Mouse (Mus musculus) hindbrain, embryonic 10.5 days (tissue): ENCODE results near the gene Ext2. TPM values are rescaled to one million over a fixed set of nuclear protein-coding genes. Genes with fewer than 3 reads are reported as not detected.

Experiments used
- DNase-seq: peaks from one replicate; pipeline ENCODE4 v3.0.0-alpha.2; 2017; ENCODE audit warnings: low spot score
- H3K27ac ChIP-seq: fragments of 300-500 bp; sonication (generic); 2 replicates; pipeline ENCODE4 v1.5.1; 2016; ENCODE audit warnings: mild to moderate bottlenecking, moderate library complexity
- H3K27me3 ChIP-seq: fragments of 300-500 bp; sonication (generic); 2 replicates; pipeline ENCODE4 v1.6.1; 2016; ENCODE audit warnings: mild to moderate bottlenecking; ENCODE audit not compliant: poor library complexity, insufficient read depth, severe bottlenecking
- H3K36me3 ChIP-seq: fragments of 300-500 bp; sonication (generic); 2 replicates; pipeline ENCODE4 v1.6.1; 2016; ENCODE audit warnings: mild to moderate bottlenecking, moderate library complexity
- H3K4me1 ChIP-seq: fragments of 300-500 bp; sonication (generic); replicated peaks from 2 replicates; pipeline ENCODE4 v1.6.1; 2016; ENCODE audit warnings: mild to moderate bottlenecking
- H3K4me3 ChIP-seq: fragments of 300-500 bp; sonication (generic); 2 replicates; pipeline ENCODE4 v1.5.1; 2016; ENCODE audit warnings: mild to moderate bottlenecking, moderate library complexity
- H3K9me3 ChIP-seq: fragments of 300-500 bp; sonication (generic); 2 replicates; pipeline ENCODE4 v1.6.1; 2016; ENCODE audit warnings: mild to moderate bottlenecking, moderate library complexity
- WGBS: fragments of 180-500 bp; shearing (Covaris S2); methylation state at CpG from one replicate; pipeline ENCODE4 v1.1.7; 2016; 5-methylcytosine and 5-hydroxymethylcytosine counted together
- polyA plus RNA-seq: library from polyadenylated mRNA; unstranded; fragments of >200 nt; fragmentation: Nextera tagmentation; extraction: Ambion mirVana; gene quantifications from 2 replicates; pipeline ENCODE4 v1.2.1, GENCODE M21; 2016

Gene Ext2
- polyA plus RNA-seq, 1 experiment from 2014 or later, result 77.1 TPM

DNA sequence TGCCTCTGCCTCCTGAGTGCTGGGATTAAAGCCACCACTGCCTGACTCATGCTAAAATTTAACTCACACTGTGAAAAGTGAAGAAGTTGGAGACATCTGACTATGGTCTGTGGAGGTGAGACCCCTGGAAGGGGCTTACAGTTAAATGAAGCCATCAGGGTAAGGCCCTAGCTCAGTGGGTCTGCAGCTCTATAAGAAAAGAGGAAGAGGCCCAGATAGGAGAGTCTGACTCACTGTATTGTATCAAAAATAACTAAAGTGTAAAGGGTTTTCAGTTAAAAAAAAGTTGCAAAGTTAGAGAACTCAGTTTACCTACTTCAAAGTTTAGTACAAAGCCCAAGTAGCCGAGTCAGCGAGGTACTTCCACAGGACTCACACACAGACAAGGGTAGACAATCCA, 19.4 kb downstream of the Ext2 start:
- DNase-seq, result no peak
- Histone ChIP-seq H3K9me3 (no peaks in the 10 kb centered on the region), H3K27ac (no peak overlapping the region), H3K36me3 (peaks cover 76% of the 10 kb centered on the region), H3K4me3 (no peak overlapping the region), H3K27me3 (no peaks in the 10 kb centered on the region), H3K4me1 (no peaks in the 10 kb centered on the region)
- 95% methylated on average over 2 of the region's 2 CpGs for whole genome bisulfite sequencing

DNA sequence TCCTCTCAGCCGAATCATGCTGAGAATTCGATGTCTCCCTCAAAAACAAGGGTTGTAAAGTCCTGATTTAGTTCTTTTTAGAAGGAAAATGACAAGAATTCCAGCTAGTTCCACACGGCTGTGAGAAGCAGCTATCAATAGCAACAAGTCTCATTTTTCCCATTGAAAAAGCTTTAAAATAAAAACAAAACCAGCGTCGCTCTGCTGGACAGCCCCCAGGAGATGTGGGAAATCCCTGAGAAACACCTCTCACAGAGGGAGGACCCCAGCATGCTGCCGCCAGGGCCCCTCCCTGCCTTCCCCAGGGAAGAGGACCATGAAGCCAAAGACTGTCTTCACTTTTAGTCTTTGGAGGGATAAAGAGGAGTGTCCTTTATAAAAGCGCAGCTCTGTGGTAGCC, 21.3 kb downstream of the Ext2 start:
- no peaks in the 10 kb centered on the region for H3K27me3 ChIP-seq
- H3K9me3 ChIP-seq, result no peaks in the 10 kb centered on the region
- 73% methylated on average over 7 of the region's 7 CpGs for WGBS
- peaks cover 76% of the 10 kb centered on the region for H3K36me3 ChIP-seq
- DNase-seq, result no peak
- H3K4me3 ChIP-seq, result no peak overlapping the region
- H3K27ac ChIP-seq, result no peak overlapping the region
- no peaks in the 10 kb centered on the region for H3K4me1 ChIP-seq

DNA sequence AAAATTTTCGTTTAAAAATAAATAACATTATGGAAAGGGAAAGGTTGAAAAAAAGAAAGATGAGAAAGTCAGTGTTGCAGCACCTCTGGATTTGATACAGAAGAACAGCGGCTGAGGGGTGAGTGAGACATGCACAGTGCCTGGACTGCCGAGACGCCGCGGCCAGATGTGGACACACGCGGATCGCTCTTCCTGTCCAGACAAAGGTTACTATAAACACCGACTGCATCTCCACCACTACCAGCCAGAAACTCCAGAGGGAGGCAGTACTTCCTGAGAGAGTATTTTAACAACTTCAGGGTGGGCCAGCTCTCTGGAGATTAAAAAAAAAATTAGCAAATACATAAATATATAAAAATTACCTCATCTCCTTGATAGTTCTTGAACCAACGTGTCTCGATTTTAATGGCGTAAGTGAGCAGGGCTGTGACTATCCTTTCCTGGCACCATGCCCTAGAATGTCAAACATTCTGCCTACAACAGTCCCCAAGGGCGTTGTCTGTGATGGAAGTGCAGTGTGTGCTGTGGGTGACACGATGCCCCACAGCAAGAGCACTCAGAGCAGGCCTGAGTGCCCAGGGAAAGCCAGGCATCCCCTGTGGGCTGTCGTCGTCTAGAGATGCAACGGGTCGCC, 25.1 kb downstream of the Ext2 start:
- no peak for DNase-seq
- Histone ChIP-seq H3K4me1 (0 out of 2 replicates have a peak, but pooled peaks cover 3% of the 10 kb centered on the region), H3K27me3 (no peaks in the 10 kb centered on the region), H3K4me3 (no peak overlapping the region), H3K36me3 (peaks cover 74% of the 10 kb centered on the region), H3K27ac (no peak overlapping the region), H3K9me3 (no peaks in the 10 kb centered on the region)
- 78% methylated on average over 19 of the region's 19 CpGs for WGBS

DNA sequence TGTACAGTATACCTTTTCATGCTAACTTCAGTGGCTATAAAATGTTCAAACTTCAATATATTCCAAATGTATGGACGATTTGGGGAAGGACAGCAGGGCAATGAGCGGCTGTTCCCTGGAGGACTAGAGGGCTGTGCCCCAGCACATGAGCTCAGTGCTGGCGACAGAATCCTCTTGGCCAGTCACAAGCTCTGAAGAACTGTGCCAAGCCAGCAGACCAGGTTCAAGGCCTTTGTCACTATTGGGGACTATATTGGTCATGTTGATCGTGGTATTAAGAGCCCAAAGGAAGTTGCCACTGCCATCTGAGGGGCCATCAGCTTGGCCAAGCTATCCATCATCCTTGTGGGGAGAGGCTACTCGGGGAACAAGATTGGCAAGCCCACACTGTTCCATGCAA, 28.0 kb downstream of the Ext2 start:
- Histone ChIP-seq H3K4me3 (no peak overlapping the region), H3K27ac (no peak overlapping the region), H3K27me3 (no peaks in the 10 kb centered on the region), H3K36me3 (peaks cover 79% of the 10 kb centered on the region), H3K4me1 (peaks cover 18% of the 10 kb centered on the region), H3K9me3 (no peaks in the 10 kb centered on the region)
- no peak for DNase-seq
- 94% methylated on average over 5 of the region's 5 CpGs for WGBS

DNA sequence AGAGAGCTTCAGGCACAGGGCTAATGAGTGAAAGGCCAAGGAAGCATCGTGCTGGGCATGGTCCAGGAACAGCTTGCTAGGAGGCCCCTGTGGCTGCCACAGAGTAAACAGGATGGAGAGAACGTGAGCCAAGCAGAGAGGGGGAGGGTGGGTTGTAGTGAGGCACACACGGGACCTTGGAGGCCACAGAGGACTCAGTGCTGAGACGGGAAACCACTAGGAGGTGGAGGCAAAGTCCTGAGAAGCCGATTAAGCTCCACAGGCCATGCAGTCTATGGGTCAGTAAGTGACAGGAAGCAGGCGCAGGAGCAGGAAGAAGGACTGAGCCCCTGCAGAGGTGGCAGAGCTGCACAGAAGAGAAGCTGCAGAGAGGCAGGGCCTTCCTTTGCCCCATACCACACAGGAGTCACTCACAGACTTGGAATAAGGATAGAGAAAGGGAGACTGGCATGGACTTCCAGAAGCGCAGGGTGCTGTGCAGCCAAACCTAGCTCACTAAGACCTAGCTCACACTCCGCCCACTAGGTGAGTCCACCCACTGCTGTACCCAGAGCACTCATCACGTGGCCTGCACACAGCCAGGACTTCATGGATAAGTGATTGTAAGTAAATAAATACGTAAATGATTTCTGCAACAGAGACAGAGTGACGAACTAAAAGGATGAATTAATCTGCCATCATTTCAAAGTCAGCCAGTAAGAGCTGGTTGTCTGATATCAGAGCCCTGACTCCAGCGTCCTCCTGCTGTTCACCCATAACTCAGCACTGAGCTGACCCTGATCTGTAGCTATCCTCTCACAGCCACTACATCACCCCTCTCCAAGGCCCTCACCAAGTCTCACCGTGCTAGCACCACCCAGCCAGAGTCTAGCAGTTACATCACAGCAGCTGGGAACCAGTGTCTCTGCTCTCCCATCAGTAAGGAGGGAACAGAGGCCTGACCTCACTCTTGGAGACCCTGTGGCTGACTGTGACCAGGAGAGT, 30.6 kb downstream of the Ext2 start:
- 63% methylated on average over 13 of the region's 13 CpGs for WGBS
- peak overlapping the region; percentile 42; the same call in 1 of the 2 replicates for H3K27ac ChIP-seq
- DNase-seq, result no peak
- H3K9me3 ChIP-seq, result no peaks in the 10 kb centered on the region
- no peak overlapping the region for H3K4me3 ChIP-seq
- H3K36me3 ChIP-seq, result peaks cover 84% of the 10 kb centered on the region
- no peaks in the 10 kb centered on the region for H3K27me3 ChIP-seq
- H3K4me1 ChIP-seq, result peaks cover 18% of the 10 kb centered on the region

DNA sequence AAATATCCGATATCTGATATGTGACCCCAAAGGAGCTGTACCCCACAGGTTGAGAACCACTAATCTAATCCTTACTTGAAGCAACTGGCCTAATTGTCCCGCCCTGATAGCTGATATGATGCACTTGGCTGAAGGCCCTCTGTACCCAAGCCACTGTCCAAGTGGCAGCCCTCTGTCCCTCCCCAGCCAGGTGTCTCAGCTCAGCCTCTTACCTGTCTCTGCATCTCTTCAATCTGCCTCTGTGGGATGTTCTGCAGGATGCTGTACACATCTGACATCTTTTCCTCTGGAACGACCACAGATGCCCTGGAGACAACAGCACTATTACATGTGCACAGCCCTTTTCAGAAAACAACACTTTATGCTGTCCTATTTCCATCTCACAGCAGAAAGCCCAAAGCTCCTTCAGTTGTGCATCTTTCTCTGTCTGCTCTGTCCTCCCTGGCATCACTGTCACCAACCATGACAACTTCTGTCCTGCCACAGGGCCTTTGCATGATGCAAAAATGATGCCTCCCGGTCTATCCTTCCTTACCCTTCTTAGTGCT, 31.5 kb downstream of the Ext2 start:
- H3K27ac ChIP-seq, result no peak overlapping the region; the same call in 1 of the 2 replicates
- DNase-seq, result no peak
- H3K27me3 ChIP-seq, result no peaks in the 10 kb centered on the region
- no peak overlapping the region for H3K4me3 ChIP-seq
- H3K36me3 ChIP-seq, result peaks cover 76% of the 10 kb centered on the region
- 93% methylated on average over 4 of the region's 4 CpGs for WGBS
- H3K9me3 ChIP-seq, result no peaks in the 10 kb centered on the region
- peaks cover 21% of the 10 kb centered on the region for H3K4me1 ChIP-seq

DNA sequence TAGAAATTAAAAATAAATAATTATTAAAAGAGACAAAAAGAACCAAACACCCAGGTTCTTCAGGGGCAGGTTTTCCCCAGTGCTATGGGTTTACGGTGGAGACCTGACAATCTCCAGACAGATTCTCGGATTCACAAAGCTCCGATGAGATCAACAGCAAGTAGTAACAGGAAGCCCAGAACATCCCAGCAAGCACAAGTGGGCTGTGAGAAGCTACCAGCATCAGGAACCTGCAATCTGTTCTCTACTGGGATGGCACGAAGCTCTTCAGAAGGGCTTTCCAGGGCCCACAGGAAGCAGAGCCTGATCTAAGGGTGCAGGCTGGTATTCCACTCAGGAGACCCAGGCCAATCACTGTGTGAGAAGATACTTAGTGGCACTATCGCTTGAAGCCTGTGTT, 33.8 kb downstream of the Ext2 start:
- H3K4me1 ChIP-seq, result peaks cover 43% of the 10 kb centered on the region
- no peaks in the 10 kb centered on the region for H3K27me3 ChIP-seq
- no peaks in the 10 kb centered on the region for H3K9me3 ChIP-seq
- no peak for DNase-seq
- H3K27ac ChIP-seq, result no peak overlapping the region
- WGBS, result 83% methylated on average over 5 of the region's 5 CpGs
- no peak overlapping the region for H3K4me3 ChIP-seq
- peaks cover 53% of the 10 kb centered on the region for H3K36me3 ChIP-seq

DNA sequence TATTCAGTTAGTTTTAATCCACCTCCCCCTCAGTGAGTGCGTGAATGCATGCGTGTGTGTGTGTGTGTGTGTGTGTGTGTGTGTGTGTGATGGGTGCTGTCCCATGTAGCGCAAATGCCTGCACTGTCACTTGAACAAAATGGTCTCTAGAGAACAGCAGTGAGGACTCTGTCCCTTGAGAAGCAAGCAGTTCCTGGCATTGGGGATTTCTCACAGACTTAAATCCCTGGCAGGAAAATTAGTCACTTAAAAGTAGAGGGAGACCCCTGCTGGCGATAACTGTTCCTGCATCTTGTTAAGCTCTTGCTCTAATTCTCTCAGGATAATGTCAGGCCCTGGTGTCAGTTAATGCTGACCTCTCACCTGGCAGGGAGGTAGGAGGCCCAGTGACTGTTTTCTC, 36.2 kb downstream of the Ext2 start:
- peaks cover 39% of the 10 kb centered on the region for H3K36me3 ChIP-seq
- peak; percentile 76 for DNase-seq
- WGBS, result 48% methylated on average over 4 of the region's 4 CpGs
- H3K4me3 ChIP-seq, result no peak overlapping the region
- H3K27ac ChIP-seq, result no peak overlapping the region
- H3K9me3 ChIP-seq, result no peaks in the 10 kb centered on the region
- H3K27me3 ChIP-seq, result no peaks in the 10 kb centered on the region
- H3K4me1 ChIP-seq, result peaks cover 39% of the 10 kb centered on the region

DNA sequence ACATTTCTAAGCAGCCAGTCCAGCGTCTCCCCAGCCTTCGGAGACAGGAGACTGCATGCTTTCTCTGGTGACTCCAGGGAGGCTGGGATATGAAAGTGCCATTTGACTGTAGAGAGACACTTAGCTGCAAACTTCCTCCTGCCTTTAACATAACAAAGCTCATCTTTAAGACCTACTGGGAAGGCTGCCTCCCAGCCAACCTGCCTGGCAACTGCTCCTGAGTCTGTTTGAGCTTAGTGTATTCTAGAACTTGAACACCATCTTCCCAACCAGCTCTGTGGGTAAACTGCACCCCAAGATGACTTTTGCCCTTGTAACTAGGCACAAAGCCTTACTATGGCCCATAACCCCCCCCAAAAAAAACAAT, 37.0 kb downstream of the Ext2 start:
- no peak for DNase-seq
- Histone ChIP-seq H3K36me3 (peaks cover 33% of the 10 kb centered on the region), H3K9me3 (no peaks in the 10 kb centered on the region), H3K27me3 (no peaks in the 10 kb centered on the region), H3K4me3 (no peak overlapping the region), H3K27ac (peak overlapping the region; percentile 76), H3K4me1 (peaks cover 39% of the 10 kb centered on the region)
- WGBS, result 22% methylated on average over 2 of the region's 2 CpGs

DNA sequence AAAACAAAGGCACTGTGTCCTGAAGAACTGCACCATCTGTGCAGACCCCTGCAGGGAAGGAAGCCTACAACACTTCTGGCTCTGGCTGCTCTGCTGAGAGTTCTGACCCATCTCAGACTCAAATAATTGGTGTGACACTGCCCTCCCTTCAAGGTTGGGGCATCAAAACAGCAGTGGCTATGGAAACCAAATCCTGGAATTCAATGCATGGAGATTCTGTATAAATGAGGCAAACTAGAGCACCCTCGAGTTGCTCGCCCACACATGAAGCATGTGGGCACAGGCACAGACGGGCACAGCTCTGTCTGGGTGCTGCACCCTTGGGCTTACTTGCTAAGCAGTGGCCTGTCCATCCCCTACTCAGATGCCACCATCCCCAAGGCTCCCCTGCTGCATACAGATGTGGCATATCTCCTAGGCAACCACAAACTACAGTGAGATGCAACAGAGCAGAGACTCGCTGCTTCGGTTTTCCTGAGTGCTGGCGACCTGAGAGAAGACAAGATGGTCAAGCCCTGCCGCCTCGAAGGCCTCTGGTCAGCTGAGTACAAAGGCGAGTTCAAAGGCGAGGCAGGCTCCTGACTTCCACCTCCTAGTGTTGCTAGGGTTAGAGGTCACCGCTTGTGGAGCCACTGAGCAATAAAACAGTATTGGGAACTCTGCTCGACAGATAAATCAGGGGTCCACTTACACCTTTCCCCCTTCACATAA, 37.5 kb downstream of the Ext2 start:
- H3K4me1 ChIP-seq, result peaks cover 43% of the 10 kb centered on the region
- WGBS, result 12% methylated on average over 12 of the region's 12 CpGs
- no peaks in the 10 kb centered on the region for H3K9me3 ChIP-seq
- H3K4me3 ChIP-seq, result no peak overlapping the region
- H3K27me3 ChIP-seq, result no peaks in the 10 kb centered on the region
- peak; percentile 53 for DNase-seq
- H3K36me3 ChIP-seq, result peaks cover 28% of the 10 kb centered on the region
- H3K27ac ChIP-seq, result peak overlapping the region; percentile 76

DNA sequence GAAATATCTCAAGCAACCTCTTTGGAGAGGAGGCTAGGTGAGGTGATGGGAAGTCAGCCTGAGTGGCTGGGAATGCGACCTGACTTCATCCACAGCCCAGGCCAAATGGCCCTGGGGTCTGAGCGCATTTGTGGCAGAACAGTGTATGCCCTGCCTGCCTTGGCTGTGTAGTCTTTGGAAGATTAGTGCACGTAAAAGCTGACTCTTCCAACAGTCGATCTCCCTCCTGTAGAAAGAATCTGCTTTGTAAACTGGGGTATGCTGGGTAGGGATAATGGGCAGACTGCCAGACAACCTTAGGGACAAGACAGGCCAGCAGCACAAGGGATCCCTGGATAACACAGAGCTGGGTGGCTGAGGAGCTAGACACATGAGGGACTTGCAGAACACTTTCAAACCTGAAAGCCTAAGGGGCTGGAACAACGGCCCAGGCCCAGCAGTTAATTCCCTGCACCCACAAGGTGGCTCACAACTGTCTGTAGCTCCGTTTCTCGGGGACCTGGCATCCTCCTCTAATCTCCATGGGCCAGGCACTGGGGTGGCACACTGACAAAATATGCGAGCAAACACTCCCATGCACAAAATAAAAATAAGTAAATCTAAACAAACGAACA, 38.3 kb downstream of the Ext2 start:
- WGBS, result 74% methylated on average over 9 of the region's 9 CpGs
- Histone ChIP-seq H3K27me3 (no peaks in the 10 kb centered on the region), H3K27ac (peak overlapping the region; percentile 54), H3K4me3 (no peak overlapping the region), H3K4me1 (peaks cover 51% of the 10 kb centered on the region), H3K9me3 (no peaks in the 10 kb centered on the region), H3K36me3 (peaks cover 19% of the 10 kb centered on the region)
- no peak for DNase-seq

DNA sequence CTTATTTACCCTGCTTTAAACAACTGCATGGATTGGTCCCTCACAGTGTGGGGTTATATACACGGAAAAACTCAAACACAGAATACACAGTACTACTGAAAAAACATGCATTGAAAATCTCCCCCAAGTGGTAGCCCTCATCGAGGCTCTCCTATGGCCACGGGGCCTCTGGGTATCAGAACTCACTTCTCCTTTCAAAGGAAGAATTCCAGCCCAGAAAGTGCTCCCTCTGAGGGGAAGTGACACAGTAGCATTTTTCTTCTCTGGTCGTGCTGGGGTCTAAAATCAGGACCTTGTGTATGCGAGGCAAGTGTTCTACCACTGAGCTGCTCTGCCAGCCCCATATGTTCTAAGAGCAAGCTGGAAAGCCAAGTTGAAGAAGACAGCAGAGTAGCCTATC, 39.7 kb downstream of the Ext2 start:
- peaks cover 8% of the 10 kb centered on the region for H3K36me3 ChIP-seq
- peaks cover 53% of the 10 kb centered on the region for H3K4me1 ChIP-seq
- DNase-seq, result no peak
- H3K9me3 ChIP-seq, result no peaks in the 10 kb centered on the region
- H3K27ac ChIP-seq, result no peak overlapping the region
- H3K4me3 ChIP-seq, result no peak overlapping the region
- 63% methylated on average over 5 of the region's 5 CpGs for WGBS
- H3K27me3 ChIP-seq, result no peaks in the 10 kb centered on the region
